Mouse (Mus musculus) adrenal gland, adult 2 months (tissue): Measurements from ENCODE around the gene Elobl. TPM values are rescaled to one million over a fixed set of nuclear protein-coding genes. Genes with fewer than 3 reads are reported as not detected.
A peak's percentile ranks its signal among the peaks of the same experiment; 100 is the strongest.

Experiments used
- DNase-seq: peaks from one replicate; pipeline ENCODE4 v3.0.0; 2021
- polyA plus RNA-seq: library from polyadenylated mRNA; depleted of rRNA; stranded (reverse); fragments of >200 nt; gene quantifications from 2 replicates; pipeline ENCODE4 v1.2.3, GENCODE M21; 2012; rRNA removed
- total RNA-seq, 2 experiments: library from RNA; stranded (reverse); gene quantifications; 2 replicates each; pipeline ENCODE4 v1.2.3; 2021

Gene Elobl
- total and polyA plus RNA-seq, 3 experiments = 0.17 TPM; not detected in 2

DNA sequence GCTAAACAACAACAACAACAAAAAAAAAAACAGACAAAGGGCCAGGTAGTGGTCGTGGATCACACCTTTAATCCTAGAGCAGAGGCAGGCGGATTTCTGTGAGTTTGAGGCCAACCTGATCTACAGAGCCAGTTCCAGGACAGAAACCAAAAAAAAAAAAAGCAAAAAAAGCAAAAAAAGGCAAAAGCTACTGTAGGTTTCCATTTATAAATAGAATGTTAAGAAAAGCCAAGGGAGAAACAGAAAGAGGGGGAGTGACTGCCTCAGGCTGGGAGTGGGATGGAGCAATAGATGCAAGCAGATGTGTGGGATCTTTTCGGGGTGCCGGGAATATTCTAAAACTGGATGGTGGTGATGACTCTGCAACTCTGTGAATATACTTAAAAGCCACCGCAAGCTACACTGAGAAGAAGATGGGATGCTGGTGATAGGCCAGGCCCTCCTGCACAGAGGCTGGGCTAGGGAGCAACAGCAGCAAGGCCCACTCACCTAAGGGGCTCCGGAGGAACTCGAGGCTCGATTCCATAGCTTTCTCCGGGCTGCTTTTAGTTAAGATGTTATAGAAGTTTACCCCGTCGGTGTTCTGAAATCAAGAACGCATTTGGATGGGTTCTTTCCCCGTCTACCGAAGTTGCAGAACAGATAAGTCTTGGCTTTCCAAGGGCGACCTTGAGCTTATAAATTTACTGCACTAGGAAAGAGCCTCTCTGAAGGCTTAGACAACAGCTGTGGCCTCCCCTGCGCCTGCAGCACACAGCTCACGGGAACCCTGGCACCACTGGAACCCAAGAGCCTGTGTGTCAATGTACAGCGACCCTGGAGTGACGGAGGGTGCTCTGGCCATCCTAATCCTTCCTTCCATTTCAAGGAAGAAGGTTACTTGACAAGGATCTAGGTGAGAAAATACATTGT, 32.4 kb downstream of the Elobl start:
- DNase-seq = peak; percentile 57

DNA sequence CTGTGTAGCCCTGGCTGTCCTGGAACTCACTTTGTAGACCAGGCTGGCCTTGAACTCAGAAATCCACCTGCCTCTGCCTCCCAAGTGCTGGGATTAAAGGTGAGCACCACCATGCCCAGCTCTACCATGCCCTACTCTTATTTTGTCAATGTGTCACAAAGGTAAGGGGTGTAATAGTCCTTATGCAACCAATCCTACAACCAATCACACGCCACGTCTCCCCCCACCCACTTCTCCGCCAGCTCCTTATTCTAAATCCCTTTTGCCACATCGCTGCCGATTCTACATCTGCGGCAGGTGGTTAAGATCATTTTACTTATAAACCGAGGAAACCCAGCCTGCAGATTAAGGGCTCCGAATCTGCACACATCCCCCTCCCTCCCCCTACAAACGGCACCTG, 33.7 kb downstream of the Elobl start:
- DNase-seq = no peak

DNA sequence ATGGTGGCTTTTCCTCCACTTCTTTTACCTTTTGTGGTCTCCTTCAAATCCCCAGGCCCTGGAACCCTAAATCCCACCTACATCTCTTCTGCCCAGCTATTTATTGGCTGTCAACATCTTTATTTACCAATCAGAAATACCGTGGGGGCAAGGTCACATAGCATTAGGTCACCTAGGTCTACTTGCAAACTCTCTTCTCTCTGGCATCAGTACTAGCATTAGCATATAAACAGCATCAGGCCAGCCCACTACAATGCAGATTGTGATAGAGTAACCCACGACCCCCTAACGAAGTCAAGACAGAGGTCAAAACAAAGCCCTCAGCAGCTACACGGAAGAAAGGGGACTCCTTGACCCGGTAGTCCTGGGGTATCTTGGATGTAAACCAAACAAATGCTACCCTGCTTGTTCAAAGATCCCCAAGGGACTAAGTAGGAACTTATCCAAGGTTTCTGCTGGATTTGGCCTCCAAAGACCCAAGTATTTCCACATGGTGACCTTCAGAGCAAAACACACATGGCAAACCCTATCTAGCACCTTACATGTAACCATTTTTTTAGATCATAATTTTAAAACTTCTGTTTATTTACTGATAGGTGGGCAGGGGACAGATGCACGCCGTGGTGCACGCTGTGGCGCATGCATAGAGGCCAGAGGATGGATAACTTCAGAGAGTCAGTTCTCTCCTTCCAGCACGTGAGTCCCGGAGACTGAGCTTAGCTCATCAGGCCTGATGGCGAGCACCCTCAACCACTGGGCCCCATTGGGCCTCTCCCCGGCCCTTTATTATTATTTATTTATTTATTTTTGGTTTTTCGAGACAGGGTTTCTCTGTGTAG, 34.8 kb downstream of the Elobl start:
- no peak for DNase-seq

DNA sequence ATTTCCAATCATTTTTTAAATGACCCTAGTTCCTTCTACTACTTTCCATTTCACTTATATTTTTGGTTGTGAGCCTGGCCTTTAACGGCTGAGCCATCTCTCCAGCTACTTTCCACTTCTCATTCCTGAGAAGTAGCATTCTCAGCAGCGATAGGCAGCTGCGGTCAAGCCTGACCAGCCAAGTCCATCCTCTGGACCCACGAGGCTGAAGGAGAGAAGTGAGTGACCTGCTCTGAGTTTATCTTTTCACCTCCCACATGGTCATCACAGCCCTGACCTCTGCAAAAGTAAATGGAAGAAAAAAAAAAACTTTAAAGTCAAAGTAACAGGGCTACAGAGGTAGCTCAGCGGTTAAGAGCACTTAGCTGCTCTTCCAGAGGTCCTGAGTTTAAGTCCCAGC, 40.2 kb downstream of the Elobl start:
- DNase-seq = no peak

Other genes starting within 250 kb of the Elobl start
- gene Msi2, start 248.4 kb downstream of the Elobl start, total RNA-seq = 100 to 1,000 TPM; 205 to 214 TPM
- 39.1 and 40.3 TPM in 2 replicates for gene Msi2, start 248.4 kb downstream of the Elobl start, polyA plus RNA-seq
- 100 to 1,000 TPM in 1 of 2 experiments, 10 to 100 TPM in 1; 95.0 to 144 TPM for gene Akap1, start 102.3 kb downstream of the Elobl start, total RNA-seq
- gene Akap1, start 102.3 kb downstream of the Elobl start, polyA plus RNA-seq = 54.2 and 59.5 TPM in 2 replicates
- 100 to 1,000 TPM; 168 to 250 TPM for gene Scpep1, start 11.5 kb downstream of the Elobl start, total RNA-seq
- 25.2 and 37.0 TPM in 2 replicates for gene Scpep1, start 11.5 kb downstream of the Elobl start, polyA plus RNA-seq
- 1 to 10 TPM; 8.4 to 9.6 TPM for gene Coil, start 3.3 kb upstream of the Elobl start, total RNA-seq
- 4.2 and 4.8 TPM in 2 replicates for gene Coil, start 3.3 kb upstream of the Elobl start, polyA plus RNA-seq
- gene Trim25, start 32.4 kb upstream of the Elobl start, total RNA-seq = 100 to 1,000 TPM in 1 of 2 experiments, 10 to 100 TPM in 1; 87.4 to 180 TPM
- 181 and 270 TPM in 2 replicates for gene Trim25, start 32.4 kb upstream of the Elobl start, polyA plus RNA-seq
- 10 to 100 TPM; 11.0 to 11.3 TPM for gene Dgke, start 99.9 kb upstream of the Elobl start, total RNA-seq
- 7.8 TPM in 2 replicates for gene Dgke, start 99.9 kb upstream of the Elobl start, polyA plus RNA-seq
- not detected for gene Gm525, start 106.9 kb upstream of the Elobl start, total RNA-seq
- 0.26 and 0.58 TPM in 2 replicates for gene Gm525, start 106.9 kb upstream of the Elobl start, polyA plus RNA-seq